Mouse (Mus musculus): Measurements from ENCODE around the gene Hnrnpa3. TPM values are rescaled to one million over a fixed set of nuclear protein-coding genes. Genes with fewer than 3 reads are reported as not detected.
"Not testable (repeated sequence)": the region's sequence is repeated elsewhere in the genome, so short reads cannot be mapped to it uniquely, and the experiment has no call there.

Gene Hnrnpa3
- total RNA-seq (2021) = 100 to 1,000 TPM; 289 to 299 TPM
- long read RNA-seq, full-length matches to known transcripts = 65 of 91 reads
- long read RNA-seq, partial matches to known transcripts = 12 of 91 reads
- long read RNA-seq, other reads (novel, unspliced or antisense) = 14 of 91 reads

DNA sequence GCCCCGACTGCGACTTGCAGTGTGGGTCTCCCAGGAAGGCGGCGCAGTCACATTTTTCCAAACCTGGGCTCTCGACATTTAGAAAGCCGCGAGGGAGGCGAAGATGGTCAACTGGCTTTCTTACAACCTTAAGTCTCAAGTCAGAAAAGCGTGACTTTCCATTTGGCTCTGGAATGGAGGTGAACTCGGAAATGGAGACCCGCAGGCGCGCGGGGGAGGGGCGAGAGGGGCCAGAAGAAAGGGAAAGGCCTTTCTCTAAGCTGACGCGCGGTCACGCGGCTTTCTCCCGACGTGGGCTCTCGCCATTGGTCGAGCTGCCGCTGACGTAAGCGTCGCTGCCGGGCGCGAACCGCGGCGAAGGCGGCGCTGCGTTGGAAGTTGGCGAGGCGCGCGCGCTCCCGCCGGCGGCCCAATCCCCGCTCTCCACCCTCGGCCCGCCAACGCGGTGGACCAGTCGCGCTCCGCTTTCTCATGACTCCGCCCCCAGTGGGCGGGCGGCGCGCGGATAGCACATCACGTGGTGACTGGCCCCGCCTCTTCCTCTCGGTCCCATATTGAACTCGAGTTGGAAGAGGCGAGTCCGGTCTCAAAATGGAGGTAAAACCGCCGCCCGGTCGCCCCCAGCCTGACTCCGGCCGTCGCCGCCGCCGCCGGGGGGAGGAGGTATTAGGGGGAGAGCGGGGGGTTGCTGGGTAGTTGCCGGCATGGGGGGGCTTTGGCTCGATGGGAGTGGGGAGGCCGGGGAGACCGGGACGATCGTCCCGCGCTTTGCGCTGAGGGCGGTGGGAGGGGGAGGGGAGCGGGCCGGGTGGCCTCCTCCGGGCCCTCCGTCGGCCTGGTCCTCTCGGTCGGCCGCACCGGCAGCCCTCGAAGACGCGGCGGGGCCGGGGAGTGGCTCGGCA, at the start of gene Hnrnpa3:
Gene Hnrnpa3, plus strand, starts transcription at position 535 of the 902 bp plus-strand sequence.
- DNase-seq (ENCODE audit: low spot score in 2 of 2) = peak; percentile 99 to 100

DNA sequence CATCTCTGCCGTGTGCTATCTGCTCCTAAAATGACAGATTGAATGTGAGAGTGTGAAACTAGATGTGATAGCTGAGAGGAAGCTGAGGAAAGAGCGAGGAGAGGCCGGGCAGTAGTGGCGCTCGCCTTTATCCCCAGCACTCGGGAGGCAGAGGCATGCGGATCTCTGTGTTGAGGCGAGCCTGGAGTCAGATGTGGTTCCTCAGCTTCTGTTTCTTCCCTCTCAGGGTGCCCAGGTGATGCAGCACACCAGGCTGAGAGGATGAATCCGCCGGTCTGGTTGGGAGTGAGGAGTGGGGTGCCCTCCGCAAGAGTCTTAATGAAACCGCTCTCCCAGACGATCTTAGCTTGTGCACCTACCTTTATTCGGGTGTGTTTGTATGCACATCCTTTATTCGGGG, 49.1 kb upstream of the Hnrnpa3 start:
- DNase-seq (ENCODE audit: low spot score in 2 of 2) = no peak

DNA sequence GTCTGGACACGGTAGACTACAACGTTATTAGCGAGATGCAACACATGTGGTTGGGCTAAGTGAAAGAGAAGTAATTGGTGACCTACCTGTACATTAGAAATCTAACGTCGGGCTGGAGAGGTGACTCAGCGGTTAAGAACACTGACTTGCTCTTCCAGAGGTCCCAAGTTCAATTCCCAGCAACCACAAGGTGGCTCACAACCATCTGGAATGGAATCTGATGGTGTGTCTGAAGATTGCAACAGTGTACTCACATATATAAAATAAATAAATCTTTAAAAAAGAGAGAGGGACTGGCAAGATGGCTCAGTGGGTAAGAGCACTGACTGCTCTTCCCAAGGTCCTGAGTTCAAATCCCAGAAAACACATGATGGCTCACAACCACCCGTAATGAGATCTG, 48.5 kb upstream of the Hnrnpa3 start:
- DNase-seq (ENCODE audit: low spot score in 2 of 2) = not testable (repeated sequence)

DNA sequence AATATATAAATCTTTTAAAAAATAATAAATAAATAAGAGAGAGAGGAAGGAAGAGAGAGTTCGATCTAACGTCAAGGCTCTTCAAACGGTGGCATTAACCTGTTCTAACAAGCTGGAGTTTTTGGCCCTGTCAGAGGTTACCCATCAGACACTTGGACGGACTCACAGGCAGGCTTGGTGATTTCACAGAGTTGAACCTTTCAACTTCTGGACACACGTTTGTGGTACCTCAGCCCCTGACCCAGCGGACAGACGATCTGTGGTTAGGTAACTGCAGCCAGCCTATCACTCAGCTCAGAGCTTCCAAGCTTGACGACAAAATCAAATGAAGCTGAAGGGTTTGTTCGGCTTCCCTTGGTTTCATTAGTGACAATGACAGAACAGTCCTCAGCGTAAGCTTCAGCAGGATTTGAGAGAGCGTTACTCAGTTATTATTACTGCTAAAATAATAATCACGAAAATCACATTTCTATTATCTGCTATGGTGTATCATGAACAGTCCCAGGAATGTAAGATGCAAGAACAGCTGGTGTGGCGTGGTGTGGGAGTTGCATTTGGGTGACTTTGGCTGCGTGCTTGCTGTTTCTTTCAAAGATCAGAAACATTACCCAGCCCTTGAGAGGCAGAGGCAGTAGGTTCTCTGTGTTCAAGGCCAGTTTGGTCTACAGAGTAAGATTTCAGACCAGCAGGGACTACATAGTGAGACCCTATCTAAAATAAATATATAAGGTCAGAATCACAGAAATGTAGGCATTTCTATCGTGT, 47.8 kb upstream of the Hnrnpa3 start:
- DNase-seq (ENCODE audit: low spot score in 2 of 2) = peak in 1 of 2 experiments; percentile 28

DNA sequence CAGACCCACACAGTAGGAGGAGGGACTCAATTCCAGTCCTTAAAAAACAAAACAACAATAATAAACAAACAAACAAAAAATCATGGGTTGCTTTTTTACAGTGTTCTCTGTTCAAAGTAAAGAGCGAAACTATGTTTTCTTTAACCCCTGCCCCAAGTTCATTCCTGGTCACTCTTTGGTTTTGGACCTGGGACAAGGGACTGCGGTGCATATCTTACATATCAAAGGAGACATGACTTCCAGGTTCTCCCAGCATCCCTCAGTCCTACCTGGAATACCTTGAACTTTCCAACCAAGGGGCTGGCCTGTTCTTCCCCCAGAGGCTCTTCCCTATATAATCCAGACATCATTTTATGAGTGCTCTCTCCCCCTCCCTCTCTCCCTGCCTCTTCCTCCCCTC, 47.1 kb upstream of the Hnrnpa3 start:
- no peak for DNase-seq (ENCODE audit: low spot score in 2 of 2)

DNA sequence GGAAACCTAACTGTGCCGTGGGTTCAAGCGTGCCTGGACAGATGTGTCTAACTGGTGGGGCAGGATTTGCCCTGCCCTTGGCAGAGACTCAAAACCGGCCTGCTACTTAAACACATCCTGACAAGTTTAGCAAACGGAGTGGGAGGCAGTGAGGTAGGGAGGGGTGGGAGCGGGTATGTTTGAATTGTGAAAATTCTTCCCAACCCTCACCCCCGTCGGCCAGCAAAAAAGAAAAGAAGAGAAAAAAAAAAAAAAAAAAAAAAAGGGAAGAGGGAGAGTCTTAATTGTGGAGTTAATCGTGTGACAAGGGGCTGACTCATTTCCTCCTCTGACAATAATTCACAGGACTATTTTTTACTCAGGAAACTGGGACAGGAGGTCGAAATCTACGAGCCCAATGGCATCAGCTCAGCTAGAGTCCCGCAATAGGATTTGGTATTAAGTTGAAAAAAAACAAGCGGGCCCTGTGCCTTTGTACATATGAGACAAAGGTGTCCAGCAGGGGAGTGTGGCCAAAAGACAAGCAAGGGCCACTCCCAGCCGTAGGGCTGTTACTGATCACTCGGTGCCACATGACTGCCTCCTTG, 46.0 kb upstream of the Hnrnpa3 start:
- DNase-seq (ENCODE audit: low spot score in 2 of 2) = no peak

DNA sequence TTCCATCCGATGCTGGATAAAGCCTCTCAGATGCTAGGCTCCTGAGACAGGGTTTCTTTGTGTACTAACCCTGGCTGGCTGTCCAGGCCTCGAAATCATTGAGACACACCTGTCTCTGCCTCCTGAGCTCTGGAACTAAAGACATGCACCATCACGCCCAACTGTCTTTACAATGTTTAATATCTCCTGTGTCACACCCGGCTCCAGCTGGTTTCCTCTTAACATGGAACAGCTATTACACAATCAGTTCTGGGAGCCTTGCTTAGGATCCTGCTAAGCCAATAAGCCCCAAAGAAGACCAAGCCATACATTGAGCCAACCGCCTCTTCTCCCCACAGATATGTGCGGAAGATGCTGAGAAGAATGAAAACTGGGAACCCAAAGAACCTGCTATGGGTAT, 44.5 kb upstream of the Hnrnpa3 start:
- no peak for DNase-seq (ENCODE audit: low spot score in 2 of 2)

DNA sequence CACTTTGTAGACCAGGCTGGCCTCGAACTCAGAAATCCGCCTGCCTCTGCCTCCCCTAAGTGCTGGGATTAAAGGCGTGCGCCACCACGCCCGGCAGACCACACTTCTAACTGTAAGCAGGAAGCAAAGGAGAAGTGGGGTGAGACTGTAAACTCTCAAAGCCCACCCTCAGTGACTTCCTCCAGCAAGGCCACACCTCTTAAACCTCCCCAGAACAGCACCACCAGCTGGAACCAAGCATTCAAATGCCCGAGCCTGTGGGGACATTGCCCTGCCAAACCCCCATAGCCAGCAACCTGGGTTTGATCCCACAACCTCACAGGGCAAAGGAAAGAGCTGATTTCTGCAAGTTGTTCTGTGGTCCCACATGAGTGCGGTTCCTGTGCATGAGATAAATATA, 42.1 kb upstream of the Hnrnpa3 start:
- DNase-seq (ENCODE audit: low spot score in 2 of 2) = no peak

DNA sequence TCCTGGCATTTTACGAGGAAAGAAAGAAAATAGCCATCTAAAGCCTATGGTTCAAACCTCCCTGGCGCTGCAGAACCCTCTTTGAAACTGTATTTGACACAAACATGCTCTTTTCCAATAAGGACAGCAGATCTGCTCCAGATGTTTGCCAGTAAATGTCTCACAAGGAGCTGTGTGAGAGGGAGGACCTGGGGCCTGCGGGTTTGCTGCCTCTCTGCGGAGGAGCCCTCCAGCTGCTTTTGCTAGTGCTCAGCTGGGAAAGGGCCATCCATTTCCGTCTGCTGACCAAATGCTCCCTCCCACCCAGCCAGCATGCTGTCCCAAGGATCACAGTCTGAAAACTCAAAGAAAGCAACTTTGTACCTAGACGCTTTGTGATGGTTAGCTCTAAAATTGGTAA, 40.3 kb upstream of the Hnrnpa3 start:
- no peak for DNase-seq (ENCODE audit: low spot score in 2 of 2)

DNA sequence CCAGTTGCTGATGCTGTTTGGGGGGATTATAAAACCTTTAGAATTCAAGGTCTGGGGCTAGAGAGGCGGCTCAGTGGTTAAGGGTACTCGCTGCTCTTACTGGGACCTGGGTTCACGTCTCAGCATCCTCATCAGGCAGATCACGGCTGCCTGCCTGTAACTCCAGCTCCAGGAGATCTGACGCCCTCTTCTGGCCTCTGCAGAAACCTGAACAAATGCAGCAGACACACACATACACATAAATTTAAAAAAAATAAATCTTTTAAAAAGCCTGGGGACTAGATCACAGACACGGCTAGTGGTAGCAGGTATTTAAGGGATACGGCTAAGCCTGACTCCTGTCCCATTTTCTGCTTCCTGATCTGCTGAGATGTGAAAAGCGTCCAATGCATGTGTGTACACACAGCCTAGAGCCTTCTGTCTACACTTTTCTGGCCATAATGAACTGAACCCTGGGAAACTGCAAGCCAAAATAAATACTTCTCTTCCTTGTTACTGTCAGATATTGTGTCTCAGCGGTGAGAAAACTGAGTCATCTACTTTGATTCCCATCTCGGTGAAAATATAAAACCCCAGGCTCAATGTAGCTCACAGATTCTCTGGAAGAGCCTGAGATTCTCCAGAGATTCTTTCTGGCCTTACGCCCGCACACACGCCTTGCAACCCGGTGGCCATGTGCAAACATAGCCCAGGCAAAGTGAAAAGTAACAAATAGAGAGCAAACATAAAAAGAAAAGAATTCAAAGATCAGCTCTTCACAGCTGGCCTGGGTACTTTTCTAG, 37.0 kb upstream of the Hnrnpa3 start:
- no peak for DNase-seq (ENCODE audit: low spot score in 2 of 2)

DNA sequence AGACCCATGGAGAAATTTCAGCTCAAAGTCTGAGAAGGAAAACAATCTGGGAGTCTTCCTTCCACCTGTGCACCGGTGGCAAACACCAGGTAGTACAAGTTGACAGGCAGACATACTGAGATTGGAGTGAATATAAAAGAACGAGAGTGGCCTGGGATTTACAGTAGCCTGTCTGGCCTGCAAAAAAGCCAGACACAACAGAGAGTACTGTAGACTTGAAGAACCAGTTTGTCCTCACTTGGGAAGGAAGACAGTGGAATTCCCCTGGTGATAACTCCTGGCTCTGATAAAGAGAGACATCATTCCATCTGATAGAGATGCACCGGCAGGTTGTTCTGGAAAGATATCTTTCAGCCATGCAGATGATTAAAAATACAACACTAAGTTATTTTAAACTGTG, 34.0 kb upstream of the Hnrnpa3 start:
- no peak for DNase-seq (ENCODE audit: low spot score in 2 of 2)

DNA sequence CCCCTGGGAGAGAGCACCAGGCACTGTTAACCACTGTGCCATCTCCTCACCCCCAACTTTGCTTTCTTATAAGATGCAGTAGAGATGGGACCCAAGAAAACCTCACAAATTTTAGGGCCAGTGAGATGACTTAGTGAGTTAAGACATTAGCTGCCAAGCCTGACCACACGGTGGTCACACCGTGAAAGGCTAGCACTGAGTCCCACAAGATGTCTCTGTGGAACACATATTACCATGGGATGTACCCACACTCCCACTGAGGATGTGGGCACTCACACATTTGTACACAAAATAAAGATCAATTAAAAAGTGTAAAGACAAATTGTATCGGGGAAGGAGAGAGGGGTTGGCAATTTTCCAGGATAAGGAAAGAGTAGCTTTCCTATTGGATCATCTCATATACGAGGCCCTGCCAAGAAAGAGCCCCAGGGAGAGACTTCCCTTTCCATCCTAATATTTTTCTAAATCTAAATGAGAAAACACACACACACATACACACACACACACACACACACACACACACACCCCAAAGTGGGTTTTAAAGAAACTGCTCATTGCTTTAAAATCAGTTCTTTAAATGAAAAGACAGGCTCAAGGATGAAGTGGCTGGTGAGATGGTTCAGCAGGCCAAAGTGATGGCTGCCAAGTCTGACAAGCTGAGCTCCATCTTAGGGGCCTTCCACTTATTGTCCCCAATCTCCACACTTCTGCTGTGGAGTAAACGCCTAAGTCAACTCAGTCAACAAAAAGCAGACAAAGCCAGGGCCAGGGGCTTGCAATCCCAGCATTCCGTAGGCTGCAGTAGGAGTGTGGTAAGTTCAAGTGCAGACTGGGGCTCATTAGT, 32.2 kb upstream of the Hnrnpa3 start:
- no peak for DNase-seq (ENCODE audit: low spot score in 2 of 2)

DNA sequence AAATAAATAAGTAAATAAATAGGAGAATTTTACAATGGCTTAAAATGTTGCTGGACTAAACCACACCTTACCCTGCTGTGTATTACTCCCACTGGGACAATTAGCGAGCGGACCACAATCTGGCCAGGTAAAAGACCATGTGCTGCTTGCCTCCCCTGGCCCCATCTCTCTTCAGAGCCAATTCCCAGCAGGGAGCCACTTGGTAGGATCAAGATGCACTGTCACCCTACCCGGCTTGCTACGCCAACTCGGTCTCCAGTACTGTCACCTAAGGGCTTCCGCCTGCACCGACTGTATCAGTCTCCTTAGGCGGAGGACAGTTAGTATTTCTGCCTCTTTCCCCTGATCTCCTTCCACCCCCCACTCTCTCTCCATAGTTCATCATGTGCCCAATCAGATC, 30.6 kb upstream of the Hnrnpa3 start:
- DNase-seq (ENCODE audit: low spot score in 2 of 2) = no peak

DNA sequence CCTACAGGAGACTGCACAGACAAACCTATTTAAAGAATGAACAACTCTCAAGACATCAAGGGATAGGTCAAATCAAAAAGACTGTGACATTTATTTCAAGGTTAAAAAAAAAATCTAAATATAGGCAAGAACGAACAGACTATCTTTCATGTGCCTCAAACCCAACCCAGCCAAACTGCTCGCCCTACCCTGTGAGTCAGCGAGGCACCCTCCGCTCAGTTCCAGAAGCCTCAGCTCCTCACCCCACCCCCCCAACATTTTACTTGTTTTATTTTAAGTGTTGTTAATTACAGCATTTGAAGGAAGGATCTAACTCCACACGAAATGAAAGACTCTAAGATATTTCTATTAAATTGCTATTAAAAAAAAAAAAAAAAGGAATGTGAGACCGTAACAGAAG, 27.6 kb upstream of the Hnrnpa3 start:
- DNase-seq (ENCODE audit: low spot score in 2 of 2) = no peak

DNA sequence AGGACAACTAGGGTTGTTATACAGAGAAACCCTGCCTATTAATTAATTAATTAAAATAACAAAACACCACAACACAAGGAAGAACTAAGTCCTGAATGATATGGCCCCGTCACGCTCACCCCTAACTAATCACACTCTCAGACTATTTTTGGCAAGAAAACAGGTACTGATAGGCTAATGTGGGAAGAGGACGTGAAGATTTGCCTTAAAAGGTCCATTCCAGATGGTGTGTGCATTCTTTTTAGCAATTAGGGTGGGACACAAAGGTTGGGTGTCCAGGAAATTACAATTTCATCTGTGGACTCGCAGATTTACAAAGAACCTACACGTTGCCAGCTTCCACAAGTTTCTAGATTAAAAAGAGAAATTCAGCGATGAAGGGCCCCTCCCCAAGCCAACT, 27.0 kb upstream of the Hnrnpa3 start:
- no peak for DNase-seq (ENCODE audit: low spot score in 2 of 2)

DNA sequence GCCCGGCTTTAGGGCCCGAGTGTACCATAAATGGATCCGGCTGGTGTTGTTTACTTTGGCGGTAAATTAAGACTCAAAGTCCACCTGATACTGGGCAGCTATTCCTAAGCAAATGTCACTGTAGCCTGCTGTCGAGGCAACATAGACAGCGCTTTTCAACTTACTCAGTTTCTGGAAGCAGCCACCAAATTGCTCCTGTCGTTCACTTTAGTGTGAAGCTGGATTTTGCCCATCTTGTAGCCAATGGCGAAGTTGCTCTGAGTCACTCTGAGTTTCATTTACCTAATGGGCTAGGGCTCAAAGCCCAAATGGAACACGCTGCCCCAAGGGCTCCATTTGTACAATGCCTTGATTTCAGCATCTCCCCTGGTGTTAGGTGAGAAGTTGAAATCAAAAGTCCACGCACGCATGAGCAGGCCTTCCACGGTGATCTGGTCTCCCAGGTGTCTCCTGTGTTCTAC, 26.3 kb upstream of the Hnrnpa3 start:
- no peak for DNase-seq (ENCODE audit: low spot score in 2 of 2)

DNA sequence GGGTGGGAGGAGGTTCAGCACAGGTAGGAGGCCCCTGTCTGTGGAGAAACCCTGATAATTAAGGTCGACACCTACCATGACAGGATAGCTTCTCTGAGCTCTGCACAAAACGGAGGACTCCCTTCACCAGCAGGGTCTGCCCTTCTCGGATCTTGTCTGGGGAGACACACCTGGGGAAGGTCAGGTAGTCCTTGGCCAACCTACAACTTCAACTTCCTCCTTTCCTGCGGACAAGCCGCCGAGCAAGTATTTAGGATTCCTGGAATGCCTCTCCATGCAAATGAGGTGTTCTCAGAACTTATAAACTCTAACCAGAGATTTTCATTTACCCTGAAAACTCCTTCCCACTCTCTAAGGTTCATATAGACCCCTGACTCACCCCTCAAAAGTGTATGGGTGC, 25.7 kb upstream of the Hnrnpa3 start:
- no peak for DNase-seq (ENCODE audit: low spot score in 2 of 2)

DNA sequence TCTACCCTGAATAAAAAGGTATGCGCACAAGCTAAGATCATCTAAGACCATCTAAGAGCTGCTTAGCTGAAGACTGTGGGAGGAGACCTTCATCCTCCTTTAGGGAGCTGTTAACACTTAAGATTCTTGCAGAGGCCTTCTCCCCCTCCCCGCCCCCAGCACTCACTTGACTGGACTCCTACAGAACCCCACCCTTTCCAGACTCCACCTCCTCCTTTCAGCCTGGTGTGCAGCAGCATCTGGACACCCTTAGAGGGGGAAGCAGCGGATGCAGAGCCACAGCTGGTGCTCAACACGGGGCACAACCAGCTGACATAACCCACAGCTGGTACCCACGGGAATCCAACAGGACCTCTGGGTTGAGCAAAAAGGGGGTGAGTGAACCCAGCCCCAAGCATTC, 25.3 kb upstream of the Hnrnpa3 start:
- DNase-seq (ENCODE audit: low spot score in 2 of 2) = no peak

DNA sequence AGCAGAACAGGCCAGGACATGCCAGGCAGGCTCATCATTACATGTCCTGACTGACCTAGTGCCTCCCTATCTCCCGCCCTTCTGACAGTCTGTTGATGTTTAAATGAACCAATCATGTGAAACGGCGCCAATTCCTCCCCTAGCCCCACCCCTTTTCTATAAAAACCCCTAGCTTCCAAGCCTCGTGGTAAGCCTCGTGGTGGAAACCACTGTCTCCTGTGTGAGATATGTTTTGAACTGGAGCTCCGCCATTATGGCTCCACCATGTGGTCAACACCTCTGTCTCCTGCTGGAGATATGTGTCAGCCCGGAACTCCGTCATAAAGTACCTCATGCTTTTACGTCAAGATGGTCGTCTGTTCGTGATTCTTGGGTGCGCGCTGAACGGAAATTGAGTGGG, 24.6 kb upstream of the Hnrnpa3 start:
- DNase-seq (ENCODE audit: low spot score in 2 of 2) = not testable (repeated sequence)

All from layer of hippocampus, adult 18-20 months (tissue).